In genomic region chr8:107881851-107882250, GRCm38 (mm10) we compare ENCODE assay signal across 9 mouse cellular contexts.
DNase-seq lines count a peak whose midpoint lies in the region; ATAC-seq and TF ChIP-seq lines count a peak whose summit lies in the region.
"Had no signal": no experiment of that assay in that cellular context is flagged by ENCODE, and none has a peak within 500 bp of the region (broad histone marks: within the 10 kb centered on the region; RNA-seq: fewer than 3 reads in every experiment).

No protein-coding gene starts in this region.

- H3K9me3 ChIP-seq in hindbrain, embryonic 11.5 days (ENCODE audit: control insufficient read depth, low read length): no peaks in the 10 kb centered on the region
- no peaks in the 10 kb centered on the region for H3K9me3 ChIP-seq in midbrain, embryonic 16.5 days (replicated peaks; ENCODE audit: control insufficient read depth, low read length, poor library complexity, severe bottlenecking)

- no peak overlapping the region for H3K27ac ChIP-seq in gastrocnemius, adult 2 months
- no peak overlapping the region for H3K27ac ChIP-seq in hindbrain, embryonic 11.5 days (ENCODE audit: low read depth, low read length)
- H3K27ac ChIP-seq in left cerebral cortex, adult 2 months: no peak overlapping the region
- H3K27ac ChIP-seq in midbrain, embryonic 16.5 days (ENCODE audit: low read length): peak overlapping the region; percentile 62
- H3K27ac ChIP-seq: macrophage had no signal

- no peak overlapping the region for H3K4me3 ChIP-seq in gastrocnemius, adult 2 months
- no peak overlapping the region for H3K4me3 ChIP-seq in hindbrain, embryonic 11.5 days (ENCODE audit: low read depth, low read length)
- no peak overlapping the region for H3K4me3 ChIP-seq in left cerebral cortex, adult 2 months
- H3K4me3 ChIP-seq in midbrain, embryonic 16.5 days (ENCODE audit: low read depth, low read length): no peak overlapping the region

- H3K9ac ChIP-seq in hindbrain, embryonic 11.5 days (ENCODE audit: low read depth, low read length): no peak overlapping the region
- H3K9ac ChIP-seq in midbrain, embryonic 16.5 days (ENCODE audit: low read depth, low read length): no peak overlapping the region

- no peaks in the 10 kb centered on the region for H3K36me3 ChIP-seq in hindbrain, embryonic 11.5 days (ENCODE audit: control insufficient read depth, insufficient read depth, low read length)
- H3K36me3 ChIP-seq in midbrain, embryonic 16.5 days (ENCODE audit: control insufficient read depth, insufficient read depth, low read length): no peaks in the 10 kb centered on the region

- 0 out of 2 replicates have a peak, but pooled peaks cover 3% of the 10 kb centered on the region for H3K4me1 ChIP-seq in hindbrain, embryonic 11.5 days (replicated peaks; ENCODE audit: control insufficient read depth, insufficient read depth, low read length)
- peaks cover 10% of the 10 kb centered on the region for H3K4me1 ChIP-seq in midbrain, embryonic 16.5 days (ENCODE audit: control insufficient read depth, insufficient read depth, low read length)

- peak; percentile 59 for DNase-seq in gastrocnemius, adult 2 months
- DNase-seq in gastrocnemius, adult 8-10 months (ENCODE audit: low spot score in 2 of 2): no peak
- peak; percentile 62 for DNase-seq in ZHBTc4 (ENCODE audit: low read depth, low spot score)
- DNase-seq in embryo, embryonic 10 days (ENCODE audit: low spot score): peak; percentile 81
- DNase-seq in hindbrain, embryonic 11.5 days (ENCODE audit: low spot score): peak; percentile 83
- DNase-seq in left cerebral cortex, adult 2 months (ENCODE audit: extremely low spot score in 1 of 2, low spot score in 2 of 2): peak; percentile 59 to 62
- peak; percentile 44 for DNase-seq in thymus, postnatal 25 days

- no peak for ATAC-seq in hindbrain, embryonic 11.5 days (ENCODE audit: low FRiP score)
- no peak for ATAC-seq in midbrain, embryonic 16.5 days

- peak; percentile 91 for TF ChIP-seq CTCF in gastrocnemius, adult 2 months (IDR thresholded peaks at IDR 0.05)
- peak; percentile 88 for TF ChIP-seq CTCF in left cerebral cortex, adult 2 months (IDR thresholded peaks at IDR 0.05)

- intact Hi-C loops in gastrocnemius, adult 2 months (cut with DNase I): loop anchor here (10.0 kb wide), 1 partner anchor 1303 kb away; no protein-coding TSS in a partner anchor
- intact Hi-C loops in left cerebral cortex, adult 2 months (cut with DNase I): loop anchor here (5.0 to 10.0 kb wide), 4 partner anchors 220 to 1653 kb away; no protein-coding TSS in a partner anchor

- no peak overlapping the region for H3K4me2 ChIP-seq in hindbrain, embryonic 11.5 days (replicated peaks; ENCODE audit: low read depth, low read length)
- H3K4me2 ChIP-seq in midbrain, embryonic 16.5 days (ENCODE audit: low read length): no peak overlapping the region

- H3K27me3 ChIP-seq in hindbrain, embryonic 11.5 days (ENCODE audit: control insufficient read depth, insufficient read depth, low read length): no peaks in the 10 kb centered on the region
- H3K27me3 ChIP-seq in midbrain, embryonic 16.5 days (ENCODE audit: control insufficient read depth, insufficient read depth, low read depth, low read length): no peaks in the 10 kb centered on the region

- WGBS in hindbrain, embryonic 11.5 days: 29% methylated on average over 7 of the region's 7 CpGs
- 13% methylated on average over 7 of the region's 7 CpGs for WGBS in midbrain, embryonic 16.5 days

Comparison
In these comparisons a context has a peak if more than half of its experiments do, and no peak if none do; other contexts are left out.
1. DNase-seq: peak in gastrocnemius, adult 2 months (single experiment), ZHBTc4 (single experiment), embryo, embryonic 10 days (single experiment), hindbrain, embryonic 11.5 days (single experiment), left cerebral cortex, adult 2 months (2 of 2) and thymus, postnatal 25 days (single experiment); none in gastrocnemius, adult 8-10 months (0 of 2).